Mouse (Mus musculus) midbrain, postnatal 0 days (tissue): ENCODE results near the gene Lrrc49. TPM values are rescaled to one million over a fixed set of nuclear protein-coding genes. Genes with fewer than 3 reads are reported as not detected.

Experiments used
- ATAC-seq: fragments of 200-750 bp; cut with Nextera tagmentation; 2 replicates; pipeline ENCODE4 v1.8.0; 2017; ENCODE audit warnings: moderate number of reproducible peaks, mild to moderate bottlenecking, moderate TSS enrichment, moderate library complexity; ENCODE audit not compliant: low FRiP score
- DNase-seq: peaks from one replicate; pipeline ENCODE4 v3.0.0-alpha.2; 2015; ENCODE audit warnings: low spot score
- H3K27ac ChIP-seq: fragments of 300-500 bp; sonication (generic); 2 replicates; pipeline ENCODE4 v1.5.1; 2014; ENCODE audit warnings: low read depth, mild to moderate bottlenecking, low read length, mixed read lengths
- H3K27me3 ChIP-seq: fragments of 300-500 bp; sonication (generic); 2 replicates; pipeline ENCODE4 v1.6.1; 2014; ENCODE audit warnings: low read length, control low read depth, mixed read lengths; ENCODE audit not compliant: insufficient read depth
- H3K36me3 ChIP-seq: fragments of 300-500 bp; sonication (generic); 2 replicates; pipeline ENCODE4 v1.6.1; 2014; ENCODE audit warnings: low read length, control low read depth, mixed read lengths; ENCODE audit not compliant: insufficient read depth
- H3K4me1 ChIP-seq: fragments of 300-500 bp; sonication (generic); 2 replicates; pipeline ENCODE4 v1.6.1; 2014; ENCODE audit warnings: mild to moderate bottlenecking, control low read depth, antibody characterized with exemption, low read length, mixed read lengths; ENCODE audit not compliant: insufficient read depth
- H3K4me2 ChIP-seq: fragments of 300-500 bp; sonication (generic); 2 replicates; pipeline ENCODE4 v1.6.1; 2014; ENCODE audit warnings: low read depth, mild to moderate bottlenecking, low read length, mixed read lengths; ENCODE audit not compliant: poor library complexity, severe bottlenecking
- H3K4me3 ChIP-seq: fragments of 300-500 bp; sonication (generic); 2 replicates; pipeline ENCODE4 v1.5.1; 2014; ENCODE audit warnings: low read depth, mild to moderate bottlenecking, low read length, moderate library complexity
- H3K9ac ChIP-seq: fragments of 300-500 bp; sonication (generic); replicated peaks from 2 replicates; pipeline ENCODE4 v1.6.1; 2014; ENCODE audit warnings: mild to moderate bottlenecking, low read length, moderate library complexity, mixed read lengths; ENCODE audit not compliant: poor library complexity, severe bottlenecking
- H3K9me3 ChIP-seq: fragments of 300-500 bp; sonication (generic); 2 replicates; pipeline ENCODE4 v1.6.1; 2016; ENCODE audit warnings: low read length, control low read depth
- CTCF ChIP-seq: IDR thresholded peaks from 2 replicates; pipeline ENCODE4 v1.5.1; 2016; ENCODE audit warnings: antibody characterized with exemption, mild to moderate bottlenecking
- WGBS: fragments of 180-500 bp; shearing (Covaris S2); extraction: QIAGEN DNeasy Blood & Tissue Kit; methylation state at CpG from one replicate; pipeline ENCODE4 v1.1.7; 2014; 5-methylcytosine and 5-hydroxymethylcytosine counted together
- polyA plus RNA-seq: library from polyadenylated mRNA; unstranded; fragments of >200 nt; fragmentation: Nextera tagmentation; extraction: Ambion mirVana; gene quantifications from 2 replicates; pipeline ENCODE4 v1.2.1, GENCODE M21; 2015
- total RNA-seq: library from RNA; depleted of rRNA; stranded (reverse); fragments of >200 nt; gene quantifications from 2 replicates; pipeline ENCODE4 v1.2.3, GENCODE M21; 2014

Gene Lrrc49
- total and polyA plus RNA-seq, 2 experiments from 2014 or later, result 72.0 to 79.2 TPM

DNA sequence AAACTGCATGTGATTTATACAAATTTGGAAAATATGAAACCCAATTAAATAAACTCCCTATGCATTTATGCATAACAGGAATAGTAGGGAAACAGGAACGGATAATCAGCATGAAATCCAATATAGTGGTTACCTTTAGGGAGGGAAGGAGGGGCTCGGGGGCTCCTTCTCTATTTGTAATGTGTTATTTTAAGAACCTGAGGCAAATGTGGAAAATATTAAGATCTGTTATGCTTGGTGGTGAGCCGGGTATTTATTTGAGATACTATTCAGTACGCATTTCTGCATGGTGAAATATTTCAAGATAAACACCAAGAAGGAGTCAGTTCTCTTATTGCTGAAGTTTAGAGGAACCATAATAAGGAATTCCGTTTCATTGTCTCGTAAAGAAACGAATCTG is 105.4 kb downstream of the Lrrc49 start:
- Histone ChIP-seq H3K4me1 (no peaks in the 10 kb centered on the region), H3K27me3 (no peaks in the 10 kb centered on the region), H3K9me3 (no peaks in the 10 kb centered on the region), H3K27ac (no peak overlapping the region), H3K9ac (no peak overlapping the region), H3K36me3 (peaks cover 17% of the 10 kb centered on the region), H3K4me3 (no peak overlapping the region), H3K4me2 (no peak overlapping the region)
- ATAC-seq (no peak), DNase-seq (no peak)
- TF ChIP-seq CTCF, result no peak
- WGBS, result 77% methylated on average over 7 of the region's 7 CpGs

DNA sequence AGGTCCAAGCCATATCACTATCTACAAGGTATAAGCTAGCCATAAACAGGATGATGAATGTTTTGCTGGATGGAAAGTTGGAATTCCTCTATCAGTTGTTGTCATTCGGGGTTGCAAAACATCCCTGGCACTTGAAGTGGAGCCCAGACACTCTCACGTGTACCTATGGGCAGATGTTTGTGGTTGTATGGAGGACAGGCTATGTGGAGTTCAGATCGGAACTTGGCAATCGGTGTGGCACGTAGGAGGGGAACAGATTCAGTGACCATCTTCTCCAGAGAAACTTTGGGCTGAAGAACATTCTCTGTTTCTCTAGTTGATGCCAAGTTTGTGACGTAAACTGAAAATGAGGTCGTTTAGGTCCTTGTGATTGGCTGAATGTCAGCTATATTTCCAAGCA is 114.9 kb downstream of the Lrrc49 start:
- no peak for TF ChIP-seq CTCF
- ATAC-seq (no peak), DNase-seq (no peak)
- H3K27ac ChIP-seq, result no peak overlapping the region
- WGBS, result 95% methylated on average over 7 of the region's 7 CpGs
- H3K4me1 ChIP-seq, result no peaks in the 10 kb centered on the region
- no peaks in the 10 kb centered on the region for H3K27me3 ChIP-seq
- no peaks in the 10 kb centered on the region; the same call in 1 of the 2 replicates for H3K36me3 ChIP-seq
- no peak overlapping the region for H3K4me2 ChIP-seq
- H3K9ac ChIP-seq, result no peak overlapping the region
- no peak overlapping the region for H3K4me3 ChIP-seq
- no peaks in the 10 kb centered on the region for H3K9me3 ChIP-seq

DNA sequence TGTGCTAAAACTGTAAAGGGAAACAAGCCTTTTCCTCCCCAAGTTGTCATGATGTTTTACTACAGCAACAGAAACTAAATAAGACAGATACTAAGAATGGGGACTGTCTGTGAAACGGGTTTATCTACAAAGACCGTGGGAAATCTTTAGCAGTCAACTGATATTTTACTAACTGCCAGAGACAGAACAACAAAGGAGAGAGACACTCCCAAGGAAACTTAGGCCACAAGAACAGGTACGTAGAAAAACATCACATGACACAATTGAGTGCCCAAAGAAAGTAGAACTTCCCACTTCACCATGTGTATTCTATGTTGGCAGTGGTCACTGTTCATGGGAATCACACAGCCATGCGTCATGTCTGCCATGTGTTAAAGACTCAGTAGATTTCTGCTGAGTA is 116.2 kb downstream of the Lrrc49 start:
- no peak for DNase-seq
- Histone ChIP-seq H3K9me3 (no peaks in the 10 kb centered on the region), H3K27ac (no peak overlapping the region), H3K4me1 (no peaks in the 10 kb centered on the region), H3K36me3 (no peaks in the 10 kb centered on the region; the same call in 1 of the 2 replicates), H3K27me3 (no peaks in the 10 kb centered on the region), H3K9ac (no peak overlapping the region), H3K4me3 (no peak overlapping the region), H3K4me2 (no peak overlapping the region)
- ATAC-seq, result no peak
- TF ChIP-seq CTCF, result no peak
- WGBS, result 90% methylated on average over 4 of the region's 4 CpGs

DNA sequence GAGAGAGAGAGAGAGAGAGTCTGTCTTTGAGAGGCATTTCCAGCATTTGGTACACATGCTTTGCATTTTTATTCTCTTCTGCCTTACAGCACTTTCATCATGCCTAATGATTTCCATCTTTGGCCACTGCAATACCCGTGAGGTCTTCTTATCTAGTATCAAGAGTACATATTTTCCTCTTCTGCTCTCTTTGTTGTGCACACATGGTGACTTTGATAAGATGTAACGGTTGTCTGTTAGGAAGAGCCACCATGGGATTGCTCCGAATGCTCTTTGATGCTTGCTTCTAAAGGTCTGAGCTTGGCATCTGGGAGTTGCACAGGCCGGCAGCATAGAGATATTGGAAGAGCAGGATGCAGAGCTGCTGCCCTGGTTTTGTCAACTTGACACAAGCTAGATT is 116.9 kb downstream of the Lrrc49 start:
- Histone ChIP-seq H3K4me3 (no peak overlapping the region), H3K27ac (peak overlapping the region; percentile 34; the same call in 1 of the 2 replicates), H3K36me3 (no peaks in the 10 kb centered on the region; the same call in 1 of the 2 replicates), H3K9ac (no peak overlapping the region), H3K9me3 (no peaks in the 10 kb centered on the region), H3K4me1 (no peaks in the 10 kb centered on the region), H3K4me2 (no peak overlapping the region), H3K27me3 (no peaks in the 10 kb centered on the region)
- DNase-seq, result no peak
- 41% methylated on average over 4 of the region's 4 CpGs for WGBS
- TF ChIP-seq CTCF, result no peak
- ATAC-seq, result no peak

DNA sequence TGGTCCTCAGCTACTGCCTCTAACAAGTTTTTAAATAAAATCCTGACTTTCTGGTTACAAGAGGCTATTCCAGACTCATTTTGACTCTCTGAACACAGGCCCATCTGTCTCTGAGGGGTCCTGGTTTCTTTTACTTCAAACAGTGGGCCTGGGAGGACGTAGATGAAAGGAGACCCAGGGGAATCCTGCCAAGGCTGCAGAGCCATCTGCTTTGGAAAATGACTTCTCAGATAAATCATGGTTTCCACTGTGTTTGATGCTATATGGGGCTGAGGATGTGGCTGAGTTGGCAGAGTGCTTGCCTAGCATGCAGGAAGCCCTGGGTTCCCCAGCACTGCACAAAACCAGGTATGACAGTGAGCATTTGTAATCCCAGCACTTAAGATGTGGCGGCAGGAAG is 118.6 kb downstream of the Lrrc49 start:
- H3K4me3 ChIP-seq, result no peak overlapping the region
- no peak for TF ChIP-seq CTCF
- WGBS, result 59% methylated on average over 2 of the region's 2 CpGs
- H3K4me2 ChIP-seq, result no peak overlapping the region
- H3K36me3 ChIP-seq, result no peaks in the 10 kb centered on the region; the same call in 1 of the 2 replicates
- H3K27ac ChIP-seq, result no peak overlapping the region
- H3K4me1 ChIP-seq, result no peaks in the 10 kb centered on the region
- H3K9ac ChIP-seq, result no peak overlapping the region
- no peaks in the 10 kb centered on the region for H3K9me3 ChIP-seq
- DNase-seq (no peak), ATAC-seq (no peak)
- H3K27me3 ChIP-seq, result no peaks in the 10 kb centered on the region

DNA sequence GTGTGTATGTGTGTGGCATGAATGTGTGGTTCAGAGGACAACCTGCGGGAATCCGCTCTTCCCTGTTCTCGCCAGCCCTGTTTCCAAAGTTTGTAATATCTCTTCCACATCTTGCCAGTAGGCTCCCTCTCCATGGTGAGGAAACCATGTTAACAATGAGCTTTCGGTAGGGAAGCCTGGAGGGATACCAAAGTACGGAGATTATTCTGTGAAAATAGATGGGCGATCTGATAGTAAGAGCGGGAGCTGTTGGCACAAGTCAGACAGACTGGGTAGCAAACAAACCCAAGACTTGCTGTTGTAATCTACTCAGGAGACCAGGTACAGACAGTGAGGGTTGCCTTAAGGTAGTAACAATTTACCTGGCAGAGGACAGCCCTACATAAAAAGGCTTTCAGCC is 124.1 kb downstream of the Lrrc49 start:
- H3K4me2 ChIP-seq, result no peak overlapping the region
- H3K36me3 ChIP-seq, result no peaks in the 10 kb centered on the region
- ATAC-seq, result no peak

More for the DNA sequence above, 124.1 kb downstream of the Lrrc49 start:
- Histone ChIP-seq H3K27me3 (no peaks in the 10 kb centered on the region), H3K9ac (no peak overlapping the region), H3K27ac (no peak overlapping the region), H3K4me1 (peaks cover 8% of the 10 kb centered on the region), H3K4me3 (no peak overlapping the region), H3K9me3 (no peaks in the 10 kb centered on the region)
- DNase-seq, result no peak
- no peak for TF ChIP-seq CTCF
- 94% methylated on average over 7 of the region's 7 CpGs for WGBS
